Mouse (Mus musculus) small intestine, adult 2 months (tissue): Measurements from ENCODE around the gene Schip1.

ENCODE experiments used
- CTCF ChIP-seq: fragments of 200-500 bp; IDR thresholded peaks from 2 replicates; pipeline ENCODE4 v1.5.1; 2012; ENCODE audit warnings: low read depth, mild to moderate bottlenecking, control low read depth, inconsistent platforms, low read length, moderate library complexity, mixed read lengths; ENCODE audit not compliant: insufficient replicate concordance, insufficient read length; ENCODE audit errors: extremely low read depth
- POLR2A ChIP-seq: fragments of 200-500 bp; IDR thresholded peaks from 2 replicates; pipeline ENCODE4 v1.6.1; 2012; ENCODE audit warnings: low read depth, mild to moderate bottlenecking, control low read depth, inconsistent platforms, low read length, moderate library complexity

DNA sequence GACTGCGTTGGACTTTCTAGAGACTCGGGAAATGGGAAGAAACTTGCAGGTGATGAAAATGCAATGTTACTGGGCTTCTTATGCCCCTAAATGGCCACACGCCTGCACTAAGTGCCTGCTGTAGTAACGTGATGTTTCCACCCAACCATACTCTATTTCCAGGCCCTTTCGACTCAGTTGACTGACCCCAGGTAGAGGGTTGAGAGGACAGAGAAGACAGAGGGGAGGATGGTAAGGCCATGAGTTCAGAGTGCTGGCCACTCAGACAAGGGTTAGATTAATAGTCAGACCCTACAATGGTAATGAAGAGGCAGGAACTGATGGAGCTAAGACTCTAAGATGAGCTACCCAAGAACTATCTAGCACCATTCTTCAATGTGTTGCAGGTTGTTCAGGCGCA, 595.4 kb downstream of the Schip1 start:
- TF ChIP-seq POLR2A, result no peak
- no peak for TF ChIP-seq CTCF
